Mouse (Mus musculus) liver, embryonic 14.5 days (tissue): ENCODE measurements at regions not wholly inside any gene's neighbourhood (a gene's known extent, or its start where the extent isn't known, plus 50 kb on each side); places are given as distances from the start of the nearest gene placed in this dataset.
A peak's percentile ranks its signal among the peaks of the same experiment; 100 is the strongest.

Experiments
- ATAC-seq: fragments of 200-750 bp; cut with Nextera tagmentation; 2 replicates; pipeline ENCODE4 v1.8.0; 2017; ENCODE audit warnings: moderate number of reproducible peaks, mild to moderate bottlenecking, moderate library complexity; ENCODE audit not compliant: insufficient read depth
- DNase-seq, 3 experiments: peaks; one replicate each; pipeline ENCODE4 v3.0.0-alpha.2; 2012 to 2013; ENCODE audit warnings: low read depth in 3 of 3, low spot score in 3 of 3
- H3K27ac ChIP-seq: fragments of 300-500 bp; sonication (generic); 2 replicates; pipeline ENCODE4 v1.5.1; 2014; ENCODE audit warnings: moderate library complexity, mild to moderate bottlenecking, control low read depth, inconsistent platforms
- H3K27me3 ChIP-seq: fragments of 300-500 bp; sonication (generic); 2 replicates; pipeline ENCODE4 v1.6.1; 2014; ENCODE audit warnings: mild to moderate bottlenecking, low read length, moderate library complexity; ENCODE audit not compliant: control insufficient read depth, insufficient read depth
- H3K36me3 ChIP-seq: fragments of 300-500 bp; sonication (generic); replicated peaks from 2 replicates; pipeline ENCODE4 v1.6.1; 2014; ENCODE audit warnings: low read depth; ENCODE audit not compliant: control insufficient read depth, insufficient read depth
- H3K4me1 ChIP-seq, 2 experiments: fragments of 200-500 bp in 1 of 2; fragments of 300-500 bp in 1 of 2; sonication (generic) in 1 of 2; replicated peaks; 2 replicates each; pipeline ENCODE4 v1.6.1; 2012 to 2014; ENCODE audit warnings: antibody characterized with exemption in 1 of 2, inconsistent platforms in 1 of 2, low read length in 1 of 2; ENCODE audit not compliant: control insufficient read depth in 2 of 2, insufficient read depth in 2 of 2
- H3K4me2 ChIP-seq: fragments of 300-500 bp; sonication (generic); 2 replicates; pipeline ENCODE4 v1.6.1; 2014; ENCODE audit warnings: low read depth, mild to moderate bottlenecking, control low read depth, moderate library complexity
- H3K4me3 ChIP-seq, 2 experiments: fragments of 200-500 bp in 1 of 2; fragments of 300-500 bp in 1 of 2; sonication (generic) in 1 of 2; 2 replicates each; pipeline ENCODE4 v1.5.1; 2012 to 2014; ENCODE audit warnings: low read depth in 2 of 2, low read length in 2 of 2, mild to moderate bottlenecking in 2 of 2, control low read depth in 1 of 2, inconsistent platforms in 1 of 2, moderate library complexity in 1 of 2; ENCODE audit not compliant: insufficient read depth in 1 of 2
- H3K9ac ChIP-seq: fragments of 300-500 bp; sonication (generic); replicated peaks from 2 replicates; pipeline ENCODE4 v1.6.1; 2014; ENCODE audit warnings: mild to moderate bottlenecking, control low read depth, moderate library complexity
- H3K9me3 ChIP-seq: fragments of 300-500 bp; sonication (generic); 2 replicates; pipeline ENCODE4 v1.6.1; 2016; ENCODE audit warnings: low read length, mixed read lengths; ENCODE audit not compliant: control insufficient read depth
- CTCF ChIP-seq: IDR thresholded peaks from 2 replicates; pipeline ENCODE4 v1.5.1; 2016; ENCODE audit warnings: antibody characterized with exemption, low read depth, control low read depth
- EP300 ChIP-seq: IDR thresholded peaks from 2 replicates; pipeline ENCODE4 v1.6.1; 2016; ENCODE audit warnings: antibody characterized with exemption, low read depth
- WGBS: fragments of 180-500 bp; shearing (Covaris S2); extraction: QIAGEN DNeasy Blood & Tissue Kit; methylation state at CpG from one replicate; pipeline ENCODE4 v1.1.7; 2014; ENCODE audit not compliant: insufficient replicate concordance; 5-methylcytosine and 5-hydroxymethylcytosine counted together

DNA sequence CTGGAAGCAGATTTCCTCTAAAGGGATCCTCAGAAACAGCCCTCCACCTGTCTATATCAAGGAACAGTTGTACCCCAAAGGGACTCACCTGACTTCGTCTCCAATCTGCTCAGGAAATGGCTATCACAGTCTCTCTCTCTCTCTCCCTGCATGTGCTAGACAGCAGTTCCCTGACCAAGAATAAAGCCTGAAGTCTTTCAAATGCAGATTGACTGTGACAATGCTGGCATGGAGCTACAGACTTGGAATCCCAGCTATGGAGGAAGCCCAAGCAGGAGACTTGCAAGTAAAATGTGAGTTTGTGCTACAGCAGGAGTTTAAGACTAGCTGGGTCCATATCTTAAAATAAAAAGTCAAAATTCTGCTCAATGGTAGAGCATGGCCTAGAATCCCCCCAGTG lies 56.5 kb upstream of the Myl10 start:
- TF ChIP-seq EP300: no peak
- Histone ChIP-seq H3K9me3 (no peaks in the 10 kb centered on the region), H3K27ac (no peak overlapping the region), H3K36me3 (no peaks in the 10 kb centered on the region), H3K4me2 (no peak overlapping the region), H3K9ac (no peak overlapping the region), H3K4me1 (no peaks in the 10 kb centered on the region), H3K27me3 (no peaks in the 10 kb centered on the region), H3K4me3 (no peak overlapping the region)
- DNase-seq: no peak
- 31% methylated on average over 1 of the region's 1 CpGs for WGBS
- no peak for ATAC-seq

DNA sequence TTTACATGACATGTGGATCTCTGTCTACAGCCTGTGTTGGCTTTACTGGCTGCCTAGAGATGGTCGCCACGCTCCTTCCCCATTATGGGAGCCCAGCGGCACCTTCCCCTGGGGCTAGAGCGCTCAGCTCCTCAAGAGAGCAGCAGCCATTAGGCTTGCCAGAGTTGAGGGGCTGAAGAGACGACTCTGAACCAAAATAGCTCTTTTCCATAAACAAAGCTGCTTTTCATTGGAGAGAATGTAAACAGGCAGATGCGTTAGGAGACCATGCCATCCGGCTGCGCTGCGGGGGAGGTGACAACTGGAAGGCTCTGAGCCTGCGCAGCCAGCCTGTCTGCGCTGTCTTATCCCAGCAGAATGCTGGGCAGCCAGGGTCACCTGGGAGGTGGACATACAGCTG lies 55.1 kb upstream of the Myl10 start:
- H3K9me3 ChIP-seq: no peaks in the 10 kb centered on the region
- no peak for TF ChIP-seq CTCF
- no peak for TF ChIP-seq EP300
- WGBS: 64% methylated on average over 11 of the region's 11 CpGs
- no peak overlapping the region for H3K4me3 ChIP-seq
- no peaks in the 10 kb centered on the region for H3K4me1 ChIP-seq
- no peaks in the 10 kb centered on the region for H3K36me3 ChIP-seq
- H3K27me3 ChIP-seq: no peaks in the 10 kb centered on the region
- H3K4me2 ChIP-seq: no peak overlapping the region
- H3K9ac ChIP-seq: no peak overlapping the region
- ATAC-seq (no peak), DNase-seq (no peak)
- no peak overlapping the region for H3K27ac ChIP-seq

DNA sequence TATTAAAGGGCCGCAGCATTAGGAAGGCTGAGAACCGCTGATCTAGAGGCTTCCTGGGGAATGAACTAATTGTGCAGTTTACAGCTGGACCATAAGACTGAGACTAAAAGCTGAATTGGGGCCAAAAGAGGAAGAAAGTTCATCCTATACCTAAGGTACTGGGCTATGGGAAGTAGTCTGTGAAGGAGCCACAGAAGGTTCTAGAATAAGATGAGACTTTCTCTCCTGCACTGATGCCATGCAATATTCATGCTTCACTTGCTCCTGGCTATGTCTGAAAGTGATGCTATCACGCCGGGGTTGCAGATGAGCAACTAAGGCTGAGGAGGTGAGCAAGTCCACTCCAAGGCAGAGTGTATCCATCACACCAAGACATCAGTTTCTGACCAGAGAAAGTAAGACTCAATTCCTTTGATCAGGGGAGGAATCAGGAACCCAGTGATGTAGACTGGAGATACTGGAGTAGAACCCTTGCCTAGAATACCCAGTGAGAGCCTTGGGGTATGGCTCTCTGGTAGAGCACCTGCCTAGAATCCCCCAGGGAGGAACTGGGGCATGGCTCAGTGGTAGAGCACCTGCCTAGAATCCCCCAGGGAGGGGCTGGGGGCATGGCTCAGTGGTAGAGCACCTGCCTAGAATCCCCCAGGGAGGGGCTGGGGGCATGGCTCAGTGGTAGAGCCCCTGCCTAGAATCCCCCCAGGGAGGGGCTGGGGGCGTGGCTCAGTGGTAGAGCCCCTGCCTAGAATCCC lies 51.9 kb upstream of the Myl10 start:
- no peak for TF ChIP-seq EP300
- no peak for TF ChIP-seq CTCF
- no peak overlapping the region for H3K27ac ChIP-seq
- DNase-seq (no peak), ATAC-seq (no peak)
- H3K36me3 ChIP-seq: no peaks in the 10 kb centered on the region
- no peaks in the 10 kb centered on the region for H3K27me3 ChIP-seq
- H3K9ac ChIP-seq: no peak overlapping the region
- 61% methylated on average over 5 of the region's 5 CpGs for WGBS
- no peak overlapping the region for H3K4me3 ChIP-seq
- no peaks in the 10 kb centered on the region for H3K9me3 ChIP-seq
- no peak overlapping the region for H3K4me2 ChIP-seq
- no peaks in the 10 kb centered on the region for H3K4me1 ChIP-seq

DNA sequence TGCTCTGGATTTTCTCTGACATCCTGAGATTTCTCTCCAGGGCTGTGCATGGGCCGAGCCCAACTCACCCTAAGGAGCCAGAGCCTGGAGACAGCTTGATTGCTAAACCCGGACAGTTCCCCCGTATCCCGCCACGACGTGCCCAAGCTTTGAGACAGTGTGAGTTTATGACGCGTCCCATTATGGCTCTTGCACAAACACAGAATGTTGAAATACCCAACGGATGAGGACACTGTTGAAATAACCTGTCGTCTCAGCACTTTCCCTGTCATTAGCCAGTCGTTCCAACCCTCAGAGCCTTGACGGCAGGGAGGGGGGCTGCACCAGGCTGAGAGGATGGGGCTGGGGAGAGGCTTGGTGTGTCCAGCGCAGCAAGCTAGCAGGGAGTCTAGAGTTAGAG lies 50.7 kb upstream of the Myl10 start:
- no peak for ATAC-seq
- Histone ChIP-seq H3K4me1 (no peaks in the 10 kb centered on the region), H3K9ac (no peak overlapping the region), H3K9me3 (no peaks in the 10 kb centered on the region), H3K4me2 (no peak overlapping the region), H3K4me3 (no peak overlapping the region), H3K36me3 (no peaks in the 10 kb centered on the region), H3K27me3 (no peaks in the 10 kb centered on the region), H3K27ac (no peak overlapping the region)
- DNase-seq: peak in 1 of 3 experiments; percentile 11
- TF ChIP-seq CTCF (no peak), EP300 (no peak)
- 63% methylated on average over 13 of the region's 13 CpGs for WGBS
